Mouse (Mus musculus) G1E-ER4 (cell line): ENCODE results near the gene Lmbrd1. TPM values are rescaled to one million over a fixed set of nuclear protein-coding genes. Genes with fewer than 3 reads are reported as not detected.

ENCODE experiments used
- GATA1 ChIP-seq: IDR thresholded peaks from one replicate; pipeline ENCODE4 v1.8.0; 2012; ENCODE audit warnings: low read length, inconsistent platforms
- polyA plus RNA-seq: library from polyadenylated mRNA; stranded (reverse); fragments of >175 nt; gene quantifications from 2 replicates; pipeline ENCODE4 v1.2.3, GENCODE M21; 2012

The Lmbrd1 gene
- polyA plus RNA-seq: 6.9 and 8.0 TPM in 2 replicates

DNA sequence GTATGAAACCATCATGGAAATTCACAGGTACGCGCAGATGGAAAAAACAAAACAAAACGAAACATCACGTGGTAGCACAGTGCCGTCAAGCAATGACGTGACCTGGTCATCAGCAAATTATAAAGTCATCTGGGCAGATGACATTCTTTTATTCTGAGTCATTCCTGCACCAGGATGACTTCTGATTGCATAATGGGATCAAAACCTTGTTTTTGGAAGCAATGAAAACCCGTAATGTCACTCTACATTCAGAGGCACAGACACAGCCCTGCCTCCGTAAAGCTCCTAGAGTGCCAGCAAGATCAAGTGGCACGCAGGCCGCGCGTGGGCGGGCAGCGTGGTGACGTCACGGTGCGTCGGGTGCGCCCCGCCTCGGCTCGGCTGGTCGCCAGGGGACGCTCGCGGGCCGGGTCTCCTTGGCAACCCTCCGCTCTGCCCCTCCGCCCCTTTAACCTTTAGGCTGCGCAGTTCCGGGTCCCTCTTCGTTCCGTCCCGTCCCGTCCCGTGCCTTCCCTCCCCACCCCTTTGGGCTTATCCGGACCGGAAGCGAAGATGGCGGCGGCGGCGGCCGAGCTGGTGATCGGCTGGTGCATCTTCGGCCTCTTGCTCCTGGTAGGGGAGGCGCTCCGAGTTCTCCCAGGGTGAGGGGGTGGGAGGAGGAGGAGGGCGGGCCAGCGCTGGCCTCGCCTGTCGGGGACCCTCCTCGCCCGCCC lies at the start of gene Lmbrd1:
Gene Lmbrd1, plus strand, starts transcription at position 426 of the 713 bp plus-strand sequence.
- TF ChIP-seq GATA1: no peak

DNA sequence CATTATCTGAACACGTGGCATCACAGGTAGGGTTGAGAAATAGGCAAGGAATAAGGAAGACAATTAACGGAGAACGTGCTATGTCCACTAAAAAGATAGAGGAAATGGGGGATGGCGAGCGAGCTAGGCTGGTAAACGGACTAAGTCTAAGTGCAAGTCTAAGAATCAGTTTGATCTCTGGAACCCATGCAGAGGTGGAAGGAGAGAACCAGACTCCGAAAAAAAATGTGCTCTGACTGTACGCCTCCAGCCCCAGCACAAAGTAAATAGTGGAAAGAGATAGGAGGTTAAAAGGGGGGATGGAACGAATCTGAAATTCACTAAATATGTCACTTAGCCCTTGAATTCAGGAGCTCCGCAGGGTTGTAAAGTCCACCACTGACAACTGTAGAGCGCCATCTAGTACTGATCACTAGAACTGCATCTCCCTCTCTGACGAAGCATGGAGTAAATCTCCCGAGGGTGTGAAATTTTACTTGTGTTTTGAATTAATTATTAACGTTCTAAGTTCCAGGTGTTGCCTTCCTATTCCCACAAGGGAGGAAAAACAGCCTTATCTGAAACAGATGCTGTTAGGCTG lies 44.8 kb upstream of the Lmbrd1 start:
- no peak for TF ChIP-seq GATA1

DNA sequence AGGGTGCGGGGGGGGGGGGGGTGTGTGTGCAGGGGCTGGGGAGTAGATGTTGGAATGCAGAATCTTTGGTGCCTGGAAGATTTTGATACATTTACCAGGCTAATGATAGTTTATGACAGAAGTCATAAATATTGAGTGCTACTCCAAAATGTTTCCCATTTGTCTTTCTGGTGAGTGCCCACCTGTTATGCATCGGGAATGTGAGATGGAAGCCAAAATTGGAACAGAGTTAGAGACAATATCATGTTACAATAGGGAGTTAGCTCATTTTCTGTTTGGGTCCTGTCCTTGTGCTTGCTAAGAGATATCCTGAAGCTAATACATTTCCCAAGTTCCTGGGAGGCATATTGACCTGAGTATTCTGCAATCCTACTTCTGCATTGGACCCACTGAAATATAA lies 28.3 kb upstream of the Lmbrd1 start:
- no peak for TF ChIP-seq GATA1

DNA sequence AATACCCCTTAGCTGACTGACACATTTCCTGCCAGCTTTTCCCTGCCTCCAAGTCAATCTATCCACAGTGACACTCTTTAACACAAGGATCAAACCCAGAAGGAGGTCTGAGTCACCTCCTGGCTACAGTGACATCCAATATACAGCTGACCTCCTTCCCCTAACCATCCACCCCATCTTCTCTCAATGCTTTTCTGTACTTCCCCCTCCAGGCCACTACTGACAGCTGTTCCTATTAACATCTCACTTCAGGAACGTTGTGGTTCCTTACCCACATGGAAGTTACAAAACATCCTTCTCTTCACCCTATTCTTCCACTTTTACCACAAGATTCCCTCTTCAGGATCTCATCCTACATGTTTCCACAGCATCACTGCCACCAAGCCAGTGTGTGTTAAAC lies 18.5 kb upstream of the Lmbrd1 start:
- no peak for TF ChIP-seq GATA1

DNA sequence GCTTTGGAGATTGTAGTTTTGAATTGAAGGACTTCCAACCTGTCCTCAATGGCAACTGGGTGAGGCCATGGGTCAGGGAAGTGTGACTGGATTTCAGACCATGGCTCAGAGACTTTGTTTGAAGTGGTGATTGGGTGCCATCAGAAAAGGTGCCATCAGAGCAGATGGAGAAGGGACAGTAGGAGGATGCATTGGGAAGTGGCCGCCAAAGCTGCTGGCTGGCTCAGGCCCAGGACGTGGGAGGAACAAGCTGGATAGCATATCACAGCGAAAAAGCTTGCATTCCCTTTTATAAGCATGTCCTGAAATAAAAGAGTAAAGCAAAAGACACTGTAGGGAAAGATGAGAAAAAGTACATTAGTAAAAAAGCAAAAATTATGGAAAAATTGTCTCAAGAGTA lies 16.9 kb upstream of the Lmbrd1 start:
- TF ChIP-seq GATA1: no peak

DNA sequence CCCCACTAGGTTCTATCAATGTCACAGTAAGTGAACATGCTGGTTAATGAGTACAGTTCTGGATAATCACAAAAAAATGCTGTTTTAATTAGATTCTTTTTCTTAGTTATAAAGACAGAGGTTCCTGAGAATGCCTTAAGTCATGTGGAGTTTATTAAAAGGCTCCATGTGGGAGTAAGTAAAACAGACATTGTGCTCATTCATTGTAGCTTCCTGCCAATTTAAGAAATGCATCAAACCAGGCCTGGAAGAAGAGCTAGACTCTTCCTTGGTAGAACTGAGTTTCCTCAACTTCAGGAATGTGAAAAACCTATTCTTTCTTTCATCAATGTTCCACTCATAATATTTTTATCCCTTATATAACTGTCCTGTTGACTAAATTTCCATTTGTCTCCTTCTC lies 14.3 kb upstream of the Lmbrd1 start:
- no peak for TF ChIP-seq GATA1

DNA sequence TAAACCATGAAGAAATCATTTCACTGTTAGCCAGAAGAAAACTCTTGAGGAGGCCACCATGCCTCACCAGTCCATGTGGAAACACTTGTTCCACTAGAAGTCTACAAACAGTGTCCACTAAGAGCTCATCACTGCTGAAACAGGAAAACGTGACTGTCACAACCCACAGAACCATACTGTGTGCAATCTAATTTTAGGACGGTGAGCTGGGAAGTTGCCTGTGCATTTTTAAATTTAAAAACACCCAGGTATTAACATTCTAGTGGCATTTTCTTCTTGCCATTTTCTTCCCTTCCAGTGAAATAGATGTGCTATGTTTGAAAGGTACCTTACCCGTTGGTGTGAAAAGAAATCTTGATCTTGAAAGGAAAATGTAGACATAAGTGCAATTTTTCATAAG lies 5.2 kb upstream of the Lmbrd1 start:
- TF ChIP-seq GATA1: no peak

DNA sequence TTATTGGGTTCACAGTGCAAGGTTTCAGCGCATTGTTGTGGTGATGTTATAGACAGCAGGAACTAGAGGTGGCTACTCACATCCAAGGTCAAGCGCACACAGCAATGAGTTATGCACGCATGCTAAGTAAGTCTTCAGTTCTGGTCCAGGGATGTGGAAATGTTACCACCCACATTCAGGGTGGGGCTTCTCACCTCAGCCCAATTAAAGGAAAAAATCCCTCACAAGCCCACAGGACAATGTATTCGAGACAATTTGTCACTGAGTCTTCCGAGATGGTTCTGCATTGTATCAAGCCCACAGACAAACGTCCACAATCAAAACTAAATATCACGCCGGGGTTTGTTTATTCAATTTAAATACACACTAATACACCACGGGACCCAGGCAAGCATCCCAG lies 724 bp upstream of the Lmbrd1 start:
- TF ChIP-seq GATA1: no peak

DNA sequence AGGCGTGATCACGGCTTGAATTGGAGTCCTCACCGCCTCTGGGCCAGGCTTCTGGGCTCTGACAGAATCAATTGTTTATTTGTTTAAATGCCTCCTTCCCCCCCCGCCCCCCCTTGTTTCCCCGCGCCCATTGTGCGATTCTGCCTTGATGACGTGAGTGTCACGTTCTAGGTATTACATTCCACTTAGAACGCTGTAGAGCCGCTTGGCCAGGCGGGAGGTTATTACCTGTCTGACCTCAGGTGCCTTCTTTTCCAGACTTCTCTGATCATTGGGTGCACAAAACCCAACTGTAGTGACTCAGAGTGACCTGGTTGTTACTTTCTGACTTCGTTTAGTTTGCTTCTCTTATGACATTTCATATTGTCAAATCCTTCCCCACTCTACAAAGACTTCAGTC lies 641 bp downstream of the Lmbrd1 start:
- no peak for TF ChIP-seq GATA1

DNA sequence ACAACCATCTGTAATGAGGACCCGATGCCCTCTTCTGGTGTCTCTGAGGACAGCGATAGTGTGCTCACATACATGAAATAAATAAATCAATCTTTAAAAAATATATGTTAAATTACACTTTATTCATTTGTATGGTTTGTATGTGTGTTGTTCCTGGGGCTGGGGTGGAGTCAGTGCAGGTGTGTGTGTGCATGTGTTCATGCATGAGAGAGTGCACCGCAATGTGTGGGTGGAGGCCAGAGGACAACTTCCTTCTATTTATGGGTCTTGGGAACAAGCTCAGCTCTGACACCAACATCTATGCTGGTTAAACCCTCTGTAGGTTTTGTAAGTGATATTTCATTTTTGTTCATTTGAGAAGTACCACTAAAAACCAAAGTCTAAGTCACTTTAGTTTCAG lies 2.6 kb downstream of the Lmbrd1 start:
- TF ChIP-seq GATA1: no peak

DNA sequence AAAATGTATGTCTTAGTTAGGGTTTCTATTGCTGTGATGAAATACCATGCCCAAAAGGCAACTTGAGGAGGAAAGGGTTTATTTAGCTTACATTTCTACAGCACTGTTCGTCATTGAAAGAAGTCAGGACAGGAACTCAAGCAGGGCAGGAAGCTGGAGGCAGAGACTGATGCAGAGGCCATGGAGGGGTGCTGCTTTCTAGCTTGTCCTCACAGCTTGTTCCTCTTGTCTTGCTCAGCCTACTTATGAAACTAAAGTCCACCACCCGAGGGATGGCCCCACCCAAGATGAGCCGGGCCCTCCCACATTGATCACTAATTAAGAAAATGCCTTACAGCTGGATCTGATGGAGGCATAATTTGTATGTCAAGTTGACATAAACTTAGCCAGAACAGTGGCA lies 3.5 kb downstream of the Lmbrd1 start:
- TF ChIP-seq GATA1: no peak

DNA sequence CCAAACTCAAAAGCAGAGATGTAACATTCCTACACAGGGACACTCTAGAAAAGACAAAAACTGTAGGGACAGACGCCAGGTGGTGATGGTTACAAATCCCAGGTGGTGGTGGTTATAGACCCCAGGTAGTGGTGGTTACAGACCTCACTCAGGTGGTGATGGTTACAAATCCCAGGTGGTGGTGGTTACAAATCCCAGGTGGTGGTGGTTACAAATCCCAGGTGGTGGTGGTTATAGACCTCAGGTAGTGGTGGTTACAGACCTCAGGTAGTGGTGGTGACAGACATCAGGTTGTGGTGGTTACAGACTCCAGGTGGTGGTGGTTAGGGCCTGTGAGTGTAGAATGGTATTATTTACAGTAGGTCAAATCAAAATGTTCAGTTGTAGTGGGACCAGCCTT lies 5.5 kb downstream of the Lmbrd1 start:
- TF ChIP-seq GATA1: no peak

DNA sequence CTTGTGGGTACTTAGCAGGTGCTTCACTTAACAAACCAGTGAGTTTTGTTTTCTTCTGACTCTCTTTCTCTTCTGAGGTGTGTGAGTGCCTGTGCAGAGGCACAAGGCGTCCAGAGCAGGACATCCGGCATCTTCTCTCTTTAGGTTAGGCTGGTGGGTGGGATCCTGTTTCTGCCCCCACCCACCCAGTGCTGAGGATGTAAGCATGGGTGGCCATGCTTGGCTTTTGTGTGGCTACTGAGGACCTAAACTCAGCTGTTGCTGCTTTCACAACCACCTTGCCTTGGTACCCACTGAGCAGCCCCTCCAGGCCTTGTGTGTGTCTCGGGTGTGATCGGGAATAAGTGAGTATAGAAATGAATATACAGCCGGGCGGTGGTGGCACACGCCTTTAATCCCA lies 7.2 kb downstream of the Lmbrd1 start:
- TF ChIP-seq GATA1: no peak

DNA sequence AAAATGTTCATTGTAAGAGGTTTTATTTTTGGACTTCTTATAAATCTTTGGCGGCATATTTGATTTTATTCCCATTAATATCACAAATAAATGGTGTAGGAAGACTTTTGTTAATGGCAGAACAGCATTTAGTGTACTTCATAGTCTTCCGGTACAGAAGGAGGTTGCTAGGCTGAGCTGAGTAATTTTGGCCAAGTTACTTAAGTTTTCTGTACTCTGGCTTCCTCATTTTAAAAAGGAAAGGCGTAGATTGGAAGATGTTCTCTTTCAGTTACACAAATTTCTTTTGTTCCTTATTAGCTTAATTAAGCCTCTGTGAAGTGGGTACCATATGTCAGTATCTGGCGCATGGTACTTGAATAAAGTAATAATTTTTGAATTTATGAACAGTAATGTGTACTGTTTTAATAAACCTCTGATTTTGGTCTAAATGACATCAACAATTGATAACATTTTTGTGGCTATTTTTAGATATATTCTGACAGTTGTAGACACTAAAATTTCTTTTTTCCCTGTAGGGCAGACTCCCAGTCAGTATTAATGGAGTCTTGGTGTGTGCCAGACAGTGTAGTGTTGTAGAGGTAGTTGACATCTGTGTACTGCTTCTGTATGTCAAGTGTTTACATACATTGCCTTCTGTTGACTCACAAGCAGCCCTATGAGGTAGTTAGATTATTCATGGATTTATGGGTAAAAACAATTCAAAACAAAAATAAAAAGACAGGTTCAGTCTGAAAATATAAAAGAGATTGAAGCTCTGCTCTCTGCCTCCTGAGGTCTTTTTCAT lies 8.0 kb downstream of the Lmbrd1 start:
- no peak for TF ChIP-seq GATA1

DNA sequence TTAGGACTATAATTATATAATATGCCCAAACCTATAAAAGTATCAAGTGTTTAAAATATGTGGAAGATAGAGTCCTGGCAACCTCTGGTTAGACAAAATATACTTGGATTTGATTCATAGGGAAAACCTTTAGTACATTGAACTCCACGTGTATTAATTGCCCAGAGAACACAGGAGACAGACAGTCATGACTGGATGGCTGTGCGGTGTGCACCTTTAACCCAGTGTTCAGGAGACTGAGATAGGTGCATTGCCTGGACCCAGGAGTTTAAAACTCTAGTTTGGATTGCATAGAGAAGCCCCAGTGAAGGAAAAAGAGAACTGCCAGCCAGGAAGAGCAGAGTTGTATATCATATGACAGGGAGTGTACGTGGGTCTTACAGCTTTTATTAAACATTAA lies 19.2 kb downstream of the Lmbrd1 start:
- no peak for TF ChIP-seq GATA1

DNA sequence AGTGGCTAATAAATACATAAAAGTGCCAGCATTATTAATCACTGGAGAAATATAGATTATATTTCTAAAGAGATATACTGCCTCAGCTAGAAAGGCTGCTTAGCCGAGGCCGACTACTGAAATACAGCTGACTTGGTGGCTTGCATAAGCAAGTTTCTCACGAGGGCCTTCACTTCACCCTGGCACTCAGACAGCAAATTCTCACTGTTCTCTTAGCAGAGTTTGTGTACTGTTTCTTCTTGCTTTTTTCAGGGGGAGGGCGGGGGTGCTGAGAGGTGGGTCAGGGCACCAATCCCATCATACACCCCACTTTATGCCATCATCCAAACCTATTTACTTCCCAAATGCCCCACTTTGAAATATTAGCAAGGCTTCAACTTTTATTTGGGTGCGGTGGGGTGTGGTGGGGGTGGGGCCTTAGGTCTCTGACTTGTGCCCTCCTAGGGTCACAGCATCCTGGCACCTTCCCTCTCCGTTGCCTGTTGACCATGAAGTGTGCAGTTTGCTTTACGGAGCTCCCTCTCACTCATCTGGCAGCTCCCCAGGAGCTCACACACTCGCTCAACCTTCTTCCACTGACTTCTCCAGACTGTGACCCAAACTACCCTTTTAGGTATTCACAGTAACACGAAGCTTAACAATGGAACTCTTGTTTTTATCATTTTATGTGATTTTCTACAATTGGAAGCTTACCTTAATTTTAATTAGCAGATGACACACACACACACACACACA lies 19.9 kb downstream of the Lmbrd1 start:
- no peak for TF ChIP-seq GATA1
